Mouse (Mus musculus) limb, embryonic 10.5 days (tissue): ENCODE results near the gene Spen. TPM values are rescaled to one million over a fixed set of nuclear protein-coding genes. Genes with fewer than 3 reads are reported as not detected.

Experiments used
- DNase-seq: peaks from one replicate; pipeline ENCODE4 v3.0.0-alpha.2; 2017; ENCODE audit warnings: low spot score
- H3K27ac ChIP-seq: fragments of 300-500 bp; sonication (generic); 2 replicates; pipeline ENCODE4 v1.5.1; 2016; ENCODE audit warnings: mild to moderate bottlenecking
- H3K27me3 ChIP-seq: fragments of 300-500 bp; sonication (generic); 2 replicates; pipeline ENCODE4 v1.6.1; 2016; ENCODE audit warnings: low read depth, mild to moderate bottlenecking; ENCODE audit not compliant: poor library complexity, severe bottlenecking
- H3K36me3 ChIP-seq: fragments of 300-500 bp; sonication (generic); 2 replicates; pipeline ENCODE4 v1.6.1; 2016; ENCODE audit warnings: mild to moderate bottlenecking, moderate library complexity
- H3K4me1 ChIP-seq: fragments of 300-500 bp; sonication (generic); 2 replicates; pipeline ENCODE4 v1.6.1; 2016
- H3K4me3 ChIP-seq: fragments of 300-500 bp; sonication (generic); 2 replicates; pipeline ENCODE4 v1.5.1; 2016; ENCODE audit warnings: mild to moderate bottlenecking, moderate library complexity
- H3K9me3 ChIP-seq: fragments of 300-500 bp; sonication (generic); replicated peaks from 2 replicates; pipeline ENCODE4 v1.6.1; 2016; ENCODE audit warnings: mild to moderate bottlenecking
- WGBS: fragments of 180-500 bp; shearing (Covaris S2); methylation state at CpG from one replicate; pipeline ENCODE4 v1.1.7; 2016; 5-methylcytosine and 5-hydroxymethylcytosine counted together
- polyA plus RNA-seq: library from polyadenylated mRNA; unstranded; fragments of >200 nt; fragmentation: Nextera tagmentation; extraction: Ambion mirVana; gene quantifications from 2 replicates; pipeline ENCODE4 v1.2.1, GENCODE M21; 2016

The Spen gene
- 11.5 TPM in 2 replicates for polyA plus RNA-seq

DNA sequence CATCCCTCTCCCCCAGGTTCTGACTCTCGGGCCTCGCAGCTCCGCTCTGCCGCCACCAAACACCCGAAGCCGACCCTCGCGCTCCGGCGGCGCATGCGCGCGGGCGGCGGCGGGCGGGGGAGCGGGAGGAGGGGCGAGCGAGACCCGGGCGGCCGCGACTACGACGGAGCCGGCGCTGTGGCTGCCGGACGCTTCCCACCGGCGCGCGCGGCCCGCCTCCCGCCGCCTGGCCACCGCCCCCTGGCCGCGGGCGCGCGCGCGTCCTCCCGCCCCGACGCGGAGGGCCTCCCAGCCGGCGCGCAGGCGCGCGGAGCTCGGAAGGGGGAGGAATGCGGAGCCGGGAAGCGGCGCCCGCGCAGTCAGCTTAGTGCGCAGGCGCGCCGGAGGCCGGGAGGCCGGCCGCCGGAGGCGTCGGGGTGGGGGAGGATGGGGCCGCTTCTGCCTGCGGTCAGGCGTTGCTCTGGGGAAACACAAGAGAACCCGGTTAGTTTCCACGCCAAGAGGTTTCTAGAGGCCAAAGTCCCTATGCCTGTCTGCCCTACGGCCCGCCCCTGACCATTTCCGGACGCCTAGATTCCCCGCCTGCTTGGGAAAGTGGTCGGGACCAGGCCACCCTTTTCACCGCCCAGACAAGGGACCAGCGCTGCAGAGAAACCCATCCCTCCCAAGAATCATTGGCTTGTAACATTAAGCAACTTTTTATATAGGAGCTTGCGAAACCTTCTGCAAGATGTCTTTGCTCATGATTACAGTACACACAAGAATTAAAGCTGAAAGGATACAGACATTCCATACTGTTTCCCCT lies at the start of gene Spen:
Gene Spen, minus strand, starts transcription at position 190 of the 805 bp plus-strand sequence.
- H3K4me1 ChIP-seq = peaks cover 33% of the 10 kb centered on the region
- H3K4me3 ChIP-seq = peak within 1 kb of the TSS; percentile 98
- no peaks in the 10 kb centered on the region for H3K9me3 ChIP-seq
- H3K36me3 ChIP-seq = no peaks in the 10 kb centered on the region
- peak; percentile 94 for DNase-seq
- H3K27ac ChIP-seq = peak within 1 kb of the TSS; percentile 96
- H3K27me3 ChIP-seq = no peaks in the 10 kb centered on the region
- WGBS = 2% methylated on average over 88 of the region's 88 CpGs

- Histone ChIP-seq H3K36me3 (peaks cover 95% of the 10 kb centered on the region), H3K27me3 (no peaks in the 10 kb centered on the region), H3K4me3 (no peak overlapping the region), H3K9me3 (no peaks in the 10 kb centered on the region), H3K4me1 (no peaks in the 10 kb centered on the region), H3K27ac (no peak overlapping the region)
- WGBS = 91% methylated on average over 8 of the region's 8 CpGs
- no peak for DNase-seq
Observed at GRCm38 (mm10) chr4:141583919-141584318, 45.5 kb upstream of the Spen start.

DNA sequence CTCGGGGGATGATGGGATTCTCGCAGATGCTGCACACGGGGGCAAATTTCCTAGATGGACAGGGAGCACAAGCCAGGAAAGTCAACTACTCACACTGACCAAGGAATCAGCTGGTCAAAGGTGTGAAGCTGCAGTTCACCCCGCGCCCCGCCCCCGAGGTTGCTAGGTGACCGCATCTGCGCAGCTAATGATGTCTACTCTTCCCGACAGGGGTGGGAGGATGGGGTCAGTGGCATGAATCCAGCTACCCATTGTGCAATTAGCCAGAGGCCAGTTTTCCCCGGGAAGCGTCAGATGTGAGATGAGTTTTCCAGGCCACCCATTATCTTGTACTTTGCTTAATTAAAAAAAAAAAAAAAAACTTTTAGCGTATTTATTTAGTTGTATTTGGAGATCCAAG lies 42.7 kb upstream of the Spen start:
- no peaks in the 10 kb centered on the region for H3K9me3 ChIP-seq
- no peak overlapping the region for H3K4me3 ChIP-seq
- no peak overlapping the region for H3K27ac ChIP-seq
- H3K4me1 ChIP-seq = no peaks in the 10 kb centered on the region
- WGBS = 93% methylated on average over 13 of the region's 13 CpGs
- peaks cover 97% of the 10 kb centered on the region for H3K36me3 ChIP-seq
- DNase-seq = no peak
- H3K27me3 ChIP-seq = no peaks in the 10 kb centered on the region

- H3K4me1 ChIP-seq = peaks cover 4% of the 10 kb centered on the region
- no peak for DNase-seq
- H3K27ac ChIP-seq = no peak overlapping the region
- H3K36me3 ChIP-seq = peaks cover 77% of the 10 kb centered on the region
- H3K9me3 ChIP-seq = no peaks in the 10 kb centered on the region
- H3K27me3 ChIP-seq = no peaks in the 10 kb centered on the region
- H3K4me3 ChIP-seq = no peak overlapping the region
- 81% methylated on average over 3 of the region's 3 CpGs for WGBS
Observed at GRCm38 (mm10) chr4:141578833-141579232, 40.4 kb upstream of the Spen start.

DNA sequence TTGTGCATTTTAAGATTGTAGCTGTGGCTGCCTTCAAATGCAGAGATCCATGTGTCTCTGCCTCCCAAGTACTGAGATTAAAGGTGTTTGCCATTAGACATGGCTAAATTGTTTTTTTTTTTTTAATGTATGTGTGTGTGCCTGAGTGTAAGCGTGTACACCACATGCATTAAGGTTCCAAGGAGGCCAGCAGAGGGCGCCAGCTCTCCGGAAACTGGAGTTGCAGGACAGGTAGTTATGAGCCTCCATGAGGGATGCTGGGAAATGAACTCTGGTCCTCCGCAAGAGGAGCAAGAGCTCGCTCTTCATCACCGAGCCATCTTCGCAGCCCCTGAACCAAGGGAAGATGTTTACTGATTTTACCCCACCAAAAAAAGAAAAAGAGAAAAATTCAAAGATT lies 38.5 kb upstream of the Spen start:
- peaks cover 4% of the 10 kb centered on the region for H3K4me1 ChIP-seq
- H3K4me3 ChIP-seq = no peak overlapping the region
- peaks cover 57% of the 10 kb centered on the region for H3K36me3 ChIP-seq
- H3K27me3 ChIP-seq = no peaks in the 10 kb centered on the region
- no peak overlapping the region for H3K27ac ChIP-seq
- no peak for DNase-seq
- no peaks in the 10 kb centered on the region for H3K9me3 ChIP-seq
- 98% methylated on average over 7 of the region's 7 CpGs for WGBS

GRCm38 (mm10) chr4:141576404-141576803 lies 38.0 kb upstream of the Spen start:
- Histone ChIP-seq H3K27me3 (no peaks in the 10 kb centered on the region), H3K36me3 (peaks cover 54% of the 10 kb centered on the region), H3K4me3 (no peak overlapping the region), H3K4me1 (peaks cover 5% of the 10 kb centered on the region), H3K9me3 (no peaks in the 10 kb centered on the region), H3K27ac (no peak overlapping the region)
- 83% methylated on average over 11 of the region's 11 CpGs for WGBS
- no peak for DNase-seq

DNA sequence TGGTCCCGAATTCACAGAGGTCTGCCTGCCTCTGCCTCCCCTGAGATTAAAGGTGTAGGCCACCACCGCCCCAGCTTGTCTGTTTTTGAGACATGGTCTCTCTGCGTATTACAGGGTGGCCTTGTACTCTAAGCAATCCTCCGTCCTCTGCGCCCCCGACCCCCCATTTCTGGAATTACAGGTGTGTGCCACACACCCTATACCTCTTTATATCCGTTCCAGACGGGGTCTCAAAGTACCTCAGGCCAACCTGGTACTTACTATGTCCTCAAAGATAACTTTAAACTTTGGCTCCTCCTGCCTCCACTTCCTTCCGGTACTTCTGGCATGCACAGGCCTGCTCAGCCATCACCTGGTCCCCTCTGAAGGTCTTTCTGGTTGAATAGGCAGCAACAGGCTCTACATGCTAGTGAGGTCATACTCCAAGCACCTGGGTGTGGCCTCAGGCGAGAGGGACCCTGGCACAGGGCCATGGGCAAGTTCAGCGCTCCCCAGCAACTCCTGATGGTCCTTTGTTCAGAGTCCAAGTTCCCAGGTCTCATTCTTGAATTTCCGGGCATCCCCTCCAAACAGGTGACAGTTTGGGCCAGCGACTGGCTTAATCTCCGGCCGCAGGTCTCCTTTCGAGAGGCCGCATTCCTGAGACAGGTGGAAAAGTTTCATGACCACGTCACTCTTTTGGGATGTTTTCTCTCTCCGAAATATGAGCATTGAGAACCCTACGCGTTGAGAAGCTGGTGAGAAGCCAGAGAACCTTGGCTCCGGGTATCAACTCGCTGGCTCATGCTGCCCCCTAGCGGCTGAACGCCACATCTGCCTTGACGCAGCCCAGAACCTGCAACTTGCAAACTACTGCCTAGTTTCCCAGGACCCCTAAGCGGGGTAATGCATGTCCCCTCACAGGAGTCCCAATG lies 36.6 kb upstream of the Spen start:
- Histone ChIP-seq H3K4me1 (peaks cover 9% of the 10 kb centered on the region), H3K27me3 (no peaks in the 10 kb centered on the region), H3K27ac (no peak overlapping the region), H3K4me3 (no peak overlapping the region), H3K36me3 (peaks cover 40% of the 10 kb centered on the region), H3K9me3 (no peaks in the 10 kb centered on the region)
- DNase-seq = peak; percentile 94
- 47% methylated on average over 27 of the region's 27 CpGs for WGBS

DNA sequence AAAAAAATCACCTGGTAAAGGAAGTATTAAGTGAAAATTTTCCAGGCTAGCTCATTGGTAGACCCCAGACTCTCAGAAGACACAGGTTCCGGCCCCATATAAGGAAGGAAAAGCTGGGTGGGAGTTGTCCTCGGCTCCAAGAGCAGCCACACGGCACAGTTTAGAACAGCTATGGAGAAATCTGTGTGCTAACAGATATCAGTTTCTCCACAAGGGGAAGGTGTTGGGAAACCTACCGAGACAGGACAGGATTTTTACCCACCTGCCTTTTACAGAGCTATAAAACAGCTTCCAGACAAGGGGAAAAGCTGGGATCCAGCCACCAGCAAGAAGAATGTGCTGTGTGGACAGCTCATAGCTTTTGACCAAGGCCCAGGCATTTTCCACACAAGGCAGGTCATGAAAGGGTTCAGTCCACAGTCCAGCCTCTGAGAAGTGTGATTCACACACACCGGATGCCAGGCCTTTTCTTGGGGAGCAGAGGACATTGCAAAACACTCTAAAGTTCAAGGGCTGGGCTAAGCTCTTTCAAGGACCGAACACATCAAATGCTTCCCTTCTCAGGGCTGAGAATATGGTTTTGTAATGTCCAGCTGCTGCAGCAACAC lies 35.1 kb upstream of the Spen start:
- no peaks in the 10 kb centered on the region for H3K9me3 ChIP-seq
- no peaks in the 10 kb centered on the region for H3K27me3 ChIP-seq
- H3K36me3 ChIP-seq = peaks cover 24% of the 10 kb centered on the region
- DNase-seq = no peak
- peaks cover 9% of the 10 kb centered on the region for H3K4me1 ChIP-seq
- 74% methylated on average over 6 of the region's 6 CpGs for WGBS
- H3K4me3 ChIP-seq = no peak overlapping the region
- H3K27ac ChIP-seq = no peak overlapping the region

- no peak overlapping the region for H3K27ac ChIP-seq
- H3K4me1 ChIP-seq = peaks cover 9% of the 10 kb centered on the region
- H3K4me3 ChIP-seq = no peak overlapping the region
- no peak for DNase-seq
- no peaks in the 10 kb centered on the region for H3K27me3 ChIP-seq
- peaks cover 18% of the 10 kb centered on the region for H3K36me3 ChIP-seq
- no peaks in the 10 kb centered on the region for H3K9me3 ChIP-seq
- WGBS = 85% methylated on average over 7 of the region's 7 CpGs
Observed at GRCm38 (mm10) chr4:141572668-141573358, 34.4 kb upstream of the Spen start.

DNA sequence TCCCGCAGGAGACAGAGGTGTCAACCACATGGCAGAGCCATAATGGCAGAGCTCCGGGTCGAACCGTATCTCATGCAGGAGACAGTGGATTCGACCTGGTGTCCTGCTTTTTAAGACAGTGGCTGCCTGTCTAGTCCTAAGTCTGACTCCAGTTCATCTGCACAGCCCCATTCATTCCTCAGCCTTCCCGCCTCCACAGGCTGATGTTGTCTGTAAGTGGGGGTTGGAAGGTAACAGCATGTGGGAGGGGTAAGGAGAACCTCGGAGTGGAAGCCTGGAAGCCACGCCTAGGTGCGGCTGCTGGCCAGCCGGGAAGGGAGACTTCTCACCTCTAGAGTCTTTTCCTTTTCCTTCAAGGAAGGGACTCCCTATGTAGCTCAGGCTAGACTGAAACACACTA lies 33.5 kb upstream of the Spen start:
- H3K27ac ChIP-seq = no peak overlapping the region
- no peak overlapping the region for H3K4me3 ChIP-seq
- WGBS = 67% methylated on average over 10 of the region's 10 CpGs
- no peak for DNase-seq
- H3K36me3 ChIP-seq = peaks cover 9% of the 10 kb centered on the region
- H3K9me3 ChIP-seq = no peaks in the 10 kb centered on the region
- H3K27me3 ChIP-seq = no peaks in the 10 kb centered on the region
- H3K4me1 ChIP-seq = peaks cover 9% of the 10 kb centered on the region

DNA sequence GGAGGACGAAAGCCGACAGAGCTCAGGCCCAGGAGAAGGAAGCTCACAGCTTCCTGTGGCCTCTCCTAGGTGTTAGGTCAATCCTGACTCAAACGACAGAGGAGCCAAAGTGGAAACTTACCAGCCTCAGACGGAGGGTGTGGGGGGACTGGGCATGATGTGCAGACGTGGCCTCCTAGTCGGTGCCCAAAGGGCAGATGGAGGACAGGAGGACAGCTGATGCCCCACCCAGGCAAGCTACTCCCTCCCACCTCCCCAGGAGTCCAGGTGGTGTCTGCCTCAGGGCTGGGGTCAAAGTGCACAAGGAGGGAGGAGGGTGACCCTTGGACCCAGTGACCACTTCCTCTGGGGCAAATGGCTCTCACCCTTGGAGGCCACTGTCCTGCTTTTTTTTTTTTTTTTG lies 32.9 kb upstream of the Spen start:
- Histone ChIP-seq H3K4me3 (no peak overlapping the region), H3K36me3 (peaks cover 3% of the 10 kb centered on the region), H3K9me3 (no peaks in the 10 kb centered on the region), H3K27me3 (no peaks in the 10 kb centered on the region), H3K27ac (no peak overlapping the region), H3K4me1 (peaks cover 9% of the 10 kb centered on the region)
- DNase-seq = no peak
- 39% methylated on average over 6 of the region's 6 CpGs for WGBS

DNA sequence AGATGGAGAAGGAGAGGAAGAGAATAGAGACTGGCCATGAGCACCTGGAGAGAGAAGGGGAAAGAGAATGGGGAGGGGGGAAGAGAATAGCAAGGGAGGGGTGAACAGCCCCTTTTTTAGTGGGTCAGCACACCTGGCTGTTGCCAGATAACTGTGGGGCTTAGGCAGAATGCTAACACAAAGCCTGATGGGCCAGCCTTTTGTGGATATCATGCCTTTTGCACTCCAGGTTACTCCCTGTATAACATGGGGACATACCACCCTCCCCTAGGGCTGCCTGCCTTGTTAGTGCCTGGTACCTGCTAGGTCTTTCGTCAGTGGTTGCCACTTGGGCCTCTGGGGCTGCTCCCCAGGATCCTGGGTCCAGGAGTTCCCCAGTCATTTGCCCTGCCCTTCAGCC lies 32.4 kb upstream of the Spen start:
- H3K27ac ChIP-seq = no peak overlapping the region
- no peaks in the 10 kb centered on the region for H3K9me3 ChIP-seq
- no peaks in the 10 kb centered on the region for H3K36me3 ChIP-seq
- H3K27me3 ChIP-seq = no peaks in the 10 kb centered on the region
- DNase-seq = no peak
- H3K4me3 ChIP-seq = no peak overlapping the region
- peaks cover 9% of the 10 kb centered on the region for H3K4me1 ChIP-seq
- 82% methylated on average over 1 of the region's 1 CpGs for WGBS
